Mouse (Mus musculus) hindlimb bud, embryonic 11.5 days (tissue): ENCODE measurements around the gene Hipk2.

ENCODE experiments used
- DNase-seq: peaks from one replicate; pipeline ENCODE4 v3.0.0-alpha.2; 2012; ENCODE audit warnings: low read depth, low spot score; ENCODE audit errors: extremely low spot score

The Hipk2 gene

DNA sequence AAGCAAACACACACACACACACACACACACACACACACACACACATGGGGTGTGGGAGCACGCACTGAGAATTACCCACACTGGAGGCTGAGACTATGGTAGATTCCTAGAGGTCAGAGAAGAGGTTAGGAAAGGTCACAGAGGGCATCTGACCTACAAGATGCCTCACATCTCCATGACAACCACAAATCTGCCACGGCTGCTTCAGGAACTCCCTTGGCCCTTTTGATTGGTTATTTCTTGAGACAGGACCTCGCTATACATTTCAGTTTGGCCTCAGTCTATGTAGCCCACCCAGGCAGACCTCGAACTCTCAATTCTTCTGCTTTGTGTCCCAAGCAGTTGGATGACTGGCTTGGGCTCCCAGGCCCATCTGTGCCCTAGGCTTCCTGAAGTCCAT, 214.3 kb downstream of the Hipk2 start:
- no peak for DNase-seq

DNA sequence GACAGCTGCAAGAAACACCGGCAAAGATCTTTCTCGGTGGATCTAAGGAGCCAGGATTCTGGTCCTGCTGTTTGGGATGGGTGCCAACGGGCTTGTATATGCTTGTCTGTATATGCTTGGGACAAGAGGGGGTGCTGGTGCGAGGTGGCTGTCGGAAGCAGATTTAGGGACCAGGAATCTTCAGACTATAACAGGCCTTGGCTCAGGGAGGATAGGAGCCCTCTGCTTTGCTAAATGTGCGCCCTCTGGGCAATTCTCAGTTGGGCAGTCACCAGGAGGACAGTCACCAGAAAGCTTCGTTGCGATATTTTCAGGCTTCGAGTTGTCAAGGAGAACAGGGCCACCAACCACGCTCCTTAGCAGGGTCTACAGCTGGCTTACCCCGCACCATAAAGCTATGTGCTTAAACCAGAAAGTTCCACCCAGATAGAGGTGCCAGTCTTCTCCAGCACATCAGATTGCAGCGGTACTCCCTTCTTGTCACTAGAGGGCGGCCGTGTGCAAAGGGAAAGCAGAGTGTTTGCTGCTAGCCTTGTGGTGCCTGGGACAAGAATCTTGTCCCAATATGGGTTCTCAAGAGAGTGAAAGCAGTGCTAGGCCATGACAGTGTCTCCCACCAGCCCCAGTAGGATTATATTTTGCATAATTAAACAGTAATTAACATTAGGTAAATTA, 225.6 kb downstream of the Hipk2 start:
- DNase-seq: no peak

DNA sequence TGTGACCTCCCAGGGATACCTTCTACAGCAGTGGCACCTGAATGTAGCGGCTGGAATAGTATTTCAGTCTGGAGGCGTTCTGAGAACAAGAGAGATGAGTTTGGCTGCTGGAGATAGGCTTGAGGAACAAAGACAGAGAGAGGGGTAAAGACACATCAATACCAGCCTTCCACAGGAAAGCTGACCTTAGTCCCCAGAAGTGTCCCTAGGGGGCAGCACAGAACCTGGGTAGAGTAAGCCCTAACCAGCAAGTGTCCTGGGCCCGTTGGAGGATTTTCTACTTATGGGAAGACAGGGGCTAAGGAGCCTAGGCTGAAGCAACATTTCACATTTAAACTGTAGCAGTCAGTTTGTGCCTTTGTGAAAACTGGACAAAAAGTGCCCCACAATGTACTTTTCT, 226.4 kb downstream of the Hipk2 start:
- DNase-seq: no peak
